Mouse (Mus musculus): ENCODE measurements around the gene Suco.

Suco gene

GRCm38 (mm10) chr1:161876553-161877447 is at the start of gene Suco:
Gene Suco, minus strand, starts transcription at chr1:161876682.
- peak; percentile 99 for DNase-seq (ENCODE audit: low spot score)

- DNase-seq (ENCODE audit: low spot score), result no peak
Measured at GRCm38 (mm10) chr1:161925281-161925805, 48.9 kb upstream of the Suco start.

- DNase-seq (ENCODE audit: low spot score), result no peak
Measured at GRCm38 (mm10) chr1:161924321-161924720, 47.8 kb upstream of the Suco start.

- no peak for DNase-seq (ENCODE audit: low spot score)
Measured at GRCm38 (mm10) chr1:161921928-161922327, 45.4 kb upstream of the Suco start.

- no peak for DNase-seq (ENCODE audit: low spot score)
Measured at GRCm38 (mm10) chr1:161920475-161921454, 44.3 kb upstream of the Suco start.

GRCm38 (mm10) chr1:161919594-161919993 is 43.1 kb upstream of the Suco start:
- no peak for DNase-seq (ENCODE audit: low spot score)

- no peak for DNase-seq (ENCODE audit: low spot score)
Measured at GRCm38 (mm10) chr1:161918682-161919372, 42.3 kb upstream of the Suco start.

- DNase-seq (ENCODE audit: low spot score), result no peak
Measured at GRCm38 (mm10) chr1:161917940-161918484, 41.5 kb upstream of the Suco start.

- DNase-seq (ENCODE audit: low spot score), result no peak
Measured at GRCm38 (mm10) chr1:161916036-161916435, 39.6 kb upstream of the Suco start.

GRCm38 (mm10) chr1:161913648-161913984 is 37.1 kb upstream of the Suco start:
- no peak for DNase-seq (ENCODE audit: low spot score)

- DNase-seq (ENCODE audit: low spot score), result no peak
Measured at GRCm38 (mm10) chr1:161912940-161913647, 36.6 kb upstream of the Suco start.

GRCm38 (mm10) chr1:161909074-161909473 is 32.6 kb upstream of the Suco start:
- no peak for DNase-seq (ENCODE audit: low spot score)

- DNase-seq (ENCODE audit: low spot score), result peak; percentile 49
Measured at GRCm38 (mm10) chr1:161907795-161908457, 31.4 kb upstream of the Suco start.

- no peak for DNase-seq (ENCODE audit: low spot score)
Measured at GRCm38 (mm10) chr1:161907111-161907510, 30.6 kb upstream of the Suco start.

- no peak for DNase-seq (ENCODE audit: low spot score)
Measured at GRCm38 (mm10) chr1:161902692-161903452, 26.4 kb upstream of the Suco start.

GRCm38 (mm10) chr1:161900129-161900528 is 23.6 kb upstream of the Suco start:
- DNase-seq (ENCODE audit: low spot score), result no peak

- no peak for DNase-seq (ENCODE audit: low spot score)
Measured at GRCm38 (mm10) chr1:161897235-161897634, 20.8 kb upstream of the Suco start.

- no peak for DNase-seq (ENCODE audit: low spot score)
Measured at GRCm38 (mm10) chr1:161896130-161896529, 19.6 kb upstream of the Suco start.

GRCm38 (mm10) chr1:161895014-161895413 is 18.5 kb upstream of the Suco start:
- DNase-seq (ENCODE audit: low spot score), result no peak

- no peak for DNase-seq (ENCODE audit: low spot score)
Measured at GRCm38 (mm10) chr1:161894553-161894952, 18.1 kb upstream of the Suco start.
